Mouse (Mus musculus): ENCODE measurements around the gene Dmrt1.
A peak's percentile ranks its signal among the peaks of the same experiment; 100 is the strongest.

Gene Dmrt1

GRCm38 (mm10) chr19:25635119-25635518 is 129.7 kb downstream of the Dmrt1 start:
- DNase-seq = no peak

GRCm38 (mm10) chr19:25635622-25636244 is 130.3 kb downstream of the Dmrt1 start:
- peak; percentile 80 to 81 for DNase-seq

GRCm38 (mm10) chr19:25638766-25639361 is 133.4 kb downstream of the Dmrt1 start:
- DNase-seq = no peak

GRCm38 (mm10) chr19:25641786-25642185 is 136.4 kb downstream of the Dmrt1 start:
- DNase-seq = no peak

GRCm38 (mm10) chr19:25647136-25647535 is 141.7 kb downstream of the Dmrt1 start:
- DNase-seq = no peak

- DNase-seq = no peak
Observed at GRCm38 (mm10) chr19:25648701-25649100, 143.3 kb downstream of the Dmrt1 start.

GRCm38 (mm10) chr19:25650474-25650873 is 145.1 kb downstream of the Dmrt1 start:
- DNase-seq = no peak

- DNase-seq = no peak
Observed at GRCm38 (mm10) chr19:25652560-25652959, 147.1 kb downstream of the Dmrt1 start.

All from cerebellum, postnatal 10 days (tissue).